Mouse (Mus musculus) left cerebral cortex, adult 8-10 months (tissue): ENCODE results near the gene Mta1. TPM values are rescaled to one million over a fixed set of nuclear protein-coding genes. Genes with fewer than 3 reads are reported as not detected.

ENCODE experiments used
- DNase-seq, 2 experiments: peaks; one replicate each; pipeline ENCODE4 v3.0.0; 2022; ENCODE audit warnings: low spot score in 2 of 2
- total RNA-seq, 4 experiments: library from RNA; stranded (reverse); gene quantifications; 2 replicates each; pipeline ENCODE4 v1.2.4; 2022

Mta1 gene
- total RNA-seq, 4 experiments from 2014 or later, result 70.5 to 74.5 (median 71.6) TPM

DNA sequence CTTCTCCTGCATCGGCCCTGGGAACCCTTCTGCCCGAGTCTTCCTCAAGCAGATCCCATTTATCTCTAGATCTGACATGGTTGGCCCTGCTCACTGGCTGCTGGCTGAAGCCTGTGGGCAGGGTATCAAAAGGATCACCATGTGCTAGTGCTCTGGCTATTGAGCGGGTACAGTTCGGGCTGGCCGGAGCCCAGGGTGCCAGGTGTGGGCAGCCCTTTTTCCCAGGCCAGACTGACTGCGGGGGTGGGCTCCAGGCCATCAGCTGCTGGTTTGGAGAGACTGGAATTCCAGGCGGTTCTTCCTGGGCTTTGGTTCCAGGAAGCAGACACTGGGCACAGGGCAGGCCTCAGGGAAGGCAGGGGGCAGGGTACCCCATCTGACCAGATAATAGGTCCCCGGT lies 49.4 kb downstream of the Mta1 start:
- peak in 1 of 2 experiments; percentile 17 for DNase-seq

DNA sequence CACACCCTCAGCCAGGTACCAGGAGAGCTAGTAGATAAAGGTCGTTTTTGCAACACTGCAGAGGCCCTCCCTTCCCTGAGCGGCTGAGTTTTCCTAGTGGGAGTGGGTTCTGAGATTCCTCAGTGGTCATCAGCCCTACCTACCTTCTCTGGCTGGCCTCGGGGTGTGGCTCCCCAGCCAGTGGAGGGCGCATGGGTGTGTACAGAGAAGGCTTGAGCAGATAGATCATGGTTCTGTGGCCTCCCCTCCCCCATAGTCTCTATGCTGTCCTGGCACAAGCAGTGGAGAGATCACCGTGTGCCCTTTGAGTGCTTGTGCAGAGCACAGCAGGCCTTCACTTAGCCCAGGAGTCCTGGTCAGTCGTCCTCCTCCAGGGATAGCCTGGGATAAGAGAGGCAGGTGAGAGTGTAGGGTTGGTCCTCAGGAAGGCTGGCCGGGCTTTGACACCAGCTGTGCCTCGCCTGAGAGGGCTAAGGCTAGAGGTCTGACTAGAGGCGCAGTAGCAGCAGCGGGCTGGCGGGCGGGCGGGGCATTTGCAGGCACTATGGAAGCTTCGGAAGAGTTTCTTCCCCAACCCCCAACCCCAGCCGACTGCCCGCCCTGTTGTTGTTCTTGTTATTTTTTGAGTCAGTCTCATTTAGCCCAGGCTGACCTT lies 50.4 kb downstream of the Mta1 start:
- no peak for DNase-seq

DNA sequence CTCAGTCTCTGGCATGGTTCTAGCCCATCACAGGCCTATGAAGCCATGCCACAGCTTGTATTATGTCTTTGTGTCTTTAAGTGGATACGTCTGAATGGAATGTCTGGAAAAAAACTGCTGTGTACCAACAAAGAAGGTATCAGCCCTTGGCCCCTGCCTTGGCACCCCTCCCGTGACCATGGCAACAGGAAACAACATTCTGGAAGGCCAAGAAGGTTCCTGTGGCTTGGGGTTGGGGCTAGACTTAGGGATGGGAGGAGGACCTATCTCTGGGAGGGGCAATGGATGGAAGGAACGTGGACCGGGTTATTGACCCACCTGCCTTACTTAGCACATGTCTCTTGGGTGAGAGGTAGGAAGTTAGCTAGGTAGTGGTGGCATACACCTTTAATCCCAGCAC lies 51.3 kb downstream of the Mta1 start:
- DNase-seq, result no peak

DNA sequence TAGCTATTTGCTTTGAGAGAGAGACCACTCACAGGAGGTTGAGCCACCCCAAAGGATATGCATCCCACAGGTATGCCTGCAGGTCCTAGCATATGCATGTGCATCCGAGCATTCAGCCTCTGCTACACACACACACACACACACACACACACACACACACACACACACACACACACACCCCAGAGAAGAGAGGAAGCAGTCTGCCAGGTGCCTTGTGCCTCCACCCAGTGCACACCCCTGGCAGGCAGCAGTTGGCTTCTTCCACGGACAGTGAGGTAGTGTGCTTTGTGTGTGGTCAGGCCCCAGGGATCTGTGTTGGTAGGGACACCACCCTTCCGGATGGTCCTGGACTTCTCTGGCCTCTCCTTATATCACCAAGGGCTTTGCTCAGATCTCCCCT lies 51.8 kb downstream of the Mta1 start:
- DNase-seq, result no peak

DNA sequence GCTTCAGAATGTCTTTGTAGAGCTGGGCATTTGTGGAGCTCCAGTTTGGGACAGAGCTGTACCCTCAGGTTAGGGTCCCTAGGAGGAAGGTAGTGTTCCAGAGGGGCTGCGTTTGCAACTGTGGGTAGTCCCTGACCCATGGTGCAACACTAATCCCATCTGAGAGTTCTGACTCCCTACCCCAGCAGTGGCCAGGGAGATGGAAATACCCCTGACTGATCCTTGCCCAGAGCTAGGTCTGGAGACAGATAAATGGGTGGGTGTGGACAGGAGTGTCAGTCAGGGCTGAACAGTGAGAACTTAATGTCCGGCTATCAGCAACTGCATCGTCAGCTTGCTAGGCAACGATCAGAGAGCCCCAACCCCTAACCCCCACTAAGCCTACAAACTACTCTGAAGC lies 52.5 kb downstream of the Mta1 start:
- DNase-seq, result no peak

DNA sequence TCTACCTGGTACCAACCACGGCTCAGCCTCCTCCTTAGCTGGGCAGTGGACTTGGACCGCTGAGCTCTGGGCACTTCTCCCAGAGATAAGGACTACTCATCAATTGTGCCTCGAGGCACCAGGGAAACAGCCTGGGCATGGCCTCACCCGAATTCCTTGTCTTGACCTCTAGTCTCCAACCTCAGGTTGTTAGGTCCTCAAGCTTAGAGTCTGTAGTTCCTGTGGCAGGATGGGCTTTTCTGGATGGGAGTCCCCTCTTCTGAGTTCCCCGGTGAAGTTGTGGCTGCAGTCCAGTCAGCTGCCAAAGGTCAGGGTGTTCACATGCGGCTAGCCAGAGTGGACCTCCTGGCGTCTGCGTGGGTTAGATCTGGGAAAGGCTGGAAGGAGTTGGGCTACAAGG lies 53.0 kb downstream of the Mta1 start:
- no peak for DNase-seq

DNA sequence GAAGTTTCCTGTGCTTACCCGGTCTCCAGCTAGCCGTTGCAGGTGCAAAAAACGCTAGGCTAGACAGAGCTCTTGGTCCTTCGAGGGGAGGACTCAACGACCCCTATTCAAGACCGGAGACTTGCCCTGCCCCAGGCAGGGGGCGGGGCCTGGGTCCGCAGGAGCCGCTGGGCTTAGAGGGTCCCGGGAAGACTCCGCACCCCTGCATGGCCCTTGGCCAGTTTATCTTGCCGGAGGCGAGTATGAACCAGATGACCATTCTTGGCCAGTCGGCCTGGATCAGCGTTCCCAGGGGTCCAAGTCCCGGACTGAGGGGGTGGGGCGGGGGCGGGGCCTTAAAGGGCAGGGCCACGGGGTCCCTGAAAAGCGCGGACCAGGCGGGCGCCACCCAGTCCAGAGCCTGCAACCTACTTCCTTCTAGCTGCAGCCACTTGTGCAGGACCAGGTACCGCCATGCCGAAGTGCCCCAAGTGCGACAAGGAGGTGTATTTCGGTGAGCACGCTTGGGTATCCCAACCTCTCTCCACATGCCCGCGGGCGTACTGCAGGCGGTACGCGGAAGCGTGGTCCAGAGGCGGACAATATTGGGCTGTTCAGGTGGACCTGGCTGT lies 53.7 kb downstream of the Mta1 start:
- DNase-seq, result no peak

DNA sequence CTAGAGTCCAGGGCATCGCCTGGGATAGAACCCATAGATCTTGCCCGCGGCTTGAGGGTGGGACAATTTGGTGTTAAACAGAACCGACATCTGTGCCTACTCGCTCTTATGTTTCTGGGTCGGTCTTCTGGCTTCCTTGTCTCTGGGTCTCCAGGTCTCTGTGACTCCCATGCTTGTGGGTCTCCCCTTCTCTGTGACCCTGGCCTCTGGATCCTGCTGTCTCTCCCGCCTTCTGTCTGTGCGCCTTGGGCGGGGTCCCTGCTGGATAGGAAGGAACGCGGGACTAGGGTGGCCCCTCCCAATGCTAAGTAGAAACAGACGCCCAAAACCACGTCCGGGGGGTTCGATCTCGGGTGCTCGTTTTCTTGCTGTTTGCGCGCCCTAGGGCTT lies 54.2 kb downstream of the Mta1 start:
- DNase-seq, result no peak

DNA sequence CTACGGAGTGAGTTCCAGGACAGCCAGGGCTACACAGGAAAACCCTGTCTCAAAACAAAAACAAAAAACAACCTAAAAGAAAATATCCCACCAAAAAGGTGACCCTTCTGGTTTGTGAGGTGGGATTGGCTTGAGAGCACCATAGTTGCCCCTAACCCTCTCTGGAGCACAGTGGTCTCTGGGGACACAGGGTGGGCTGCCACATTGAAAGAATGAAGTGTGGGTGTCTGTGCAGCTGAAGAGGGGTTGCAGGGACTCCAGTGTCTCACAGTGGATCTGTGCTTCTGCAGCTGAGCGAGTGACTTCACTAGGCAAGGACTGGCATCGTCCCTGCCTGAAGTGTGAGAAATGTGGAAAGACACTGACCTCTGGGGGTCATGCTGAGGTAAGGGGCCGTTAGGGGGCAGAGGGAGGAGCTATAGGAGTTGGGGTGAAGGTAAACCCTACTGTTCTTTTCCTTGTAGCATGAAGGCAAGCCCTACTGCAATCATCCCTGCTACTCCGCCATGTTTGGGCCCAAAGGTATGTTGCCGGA lies 55.0 kb downstream of the Mta1 start:
- no peak for DNase-seq

DNA sequence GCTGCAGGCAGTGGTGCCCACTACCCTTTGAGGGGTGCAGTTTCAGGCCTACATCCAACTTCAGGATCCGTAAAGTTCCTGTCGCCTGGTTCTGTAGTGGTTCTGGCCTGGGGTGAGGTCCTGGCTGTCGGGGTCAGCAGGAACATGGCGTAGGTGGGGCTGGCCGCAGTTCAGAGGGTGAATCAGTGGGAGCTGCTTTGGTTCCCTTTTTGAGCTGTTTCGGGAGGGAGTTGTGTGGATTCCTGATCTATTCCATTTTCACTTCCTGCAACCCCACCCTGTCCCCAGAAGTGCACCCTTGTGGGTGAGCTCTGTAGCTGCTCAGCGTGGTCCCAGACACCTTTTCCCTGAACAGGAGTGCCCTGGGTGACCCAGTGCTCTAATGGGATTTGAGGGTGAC lies 55.9 kb downstream of the Mta1 start:
- DNase-seq, result no peak

DNA sequence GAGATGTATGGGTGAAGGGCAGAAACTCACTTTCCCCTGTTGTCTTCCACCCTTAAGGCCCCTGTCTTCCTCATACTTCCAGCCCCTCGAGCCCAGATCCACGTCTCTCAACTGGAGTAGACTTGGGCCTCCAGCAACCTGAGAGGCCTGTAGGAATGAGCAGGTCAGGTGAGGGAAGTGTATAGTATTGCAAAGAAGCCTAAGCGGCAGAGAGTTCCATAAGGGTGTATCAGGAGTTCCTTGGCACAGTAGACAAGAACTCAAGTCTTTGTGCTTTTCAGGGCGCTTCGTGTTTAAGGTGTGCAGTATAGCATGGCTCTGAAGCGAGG lies 56.6 kb downstream of the Mta1 start:
- no peak for DNase-seq

DNA sequence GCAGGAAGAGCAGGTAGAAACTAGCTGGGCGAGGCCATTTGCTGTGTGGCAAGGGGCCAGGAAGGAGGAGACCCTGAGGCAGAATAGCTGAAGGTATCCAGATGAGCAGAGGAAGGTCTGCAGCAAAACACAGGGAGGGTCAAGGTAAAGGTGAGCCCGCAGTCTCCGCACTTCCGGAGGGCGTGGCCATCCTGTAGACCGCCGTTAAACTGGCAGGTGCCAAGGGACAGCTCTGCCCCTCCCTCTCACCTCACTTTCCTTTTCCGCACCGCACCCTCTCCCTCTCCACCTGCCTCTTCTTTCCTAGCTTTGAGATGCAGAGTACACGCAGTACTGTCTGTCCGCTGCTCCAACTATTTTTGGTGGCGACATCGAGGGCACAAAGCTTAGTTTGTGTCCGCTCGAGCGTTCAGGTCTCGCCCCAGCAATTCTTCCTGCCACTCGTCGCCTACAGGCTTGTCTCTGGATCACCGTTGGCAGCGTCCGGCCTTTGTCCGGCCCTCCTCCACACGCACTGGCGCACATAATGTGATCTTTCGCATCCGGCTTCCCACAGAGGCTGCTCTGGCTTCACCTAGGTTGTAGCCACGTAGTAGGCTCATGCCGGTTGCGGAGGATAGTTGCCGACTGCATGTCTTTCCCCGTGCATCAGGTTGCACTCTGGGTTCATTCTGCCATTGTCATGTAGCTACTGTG lies 57.1 kb downstream of the Mta1 start:
- DNase-seq, result peak in 1 of 2 experiments; percentile 49

DNA sequence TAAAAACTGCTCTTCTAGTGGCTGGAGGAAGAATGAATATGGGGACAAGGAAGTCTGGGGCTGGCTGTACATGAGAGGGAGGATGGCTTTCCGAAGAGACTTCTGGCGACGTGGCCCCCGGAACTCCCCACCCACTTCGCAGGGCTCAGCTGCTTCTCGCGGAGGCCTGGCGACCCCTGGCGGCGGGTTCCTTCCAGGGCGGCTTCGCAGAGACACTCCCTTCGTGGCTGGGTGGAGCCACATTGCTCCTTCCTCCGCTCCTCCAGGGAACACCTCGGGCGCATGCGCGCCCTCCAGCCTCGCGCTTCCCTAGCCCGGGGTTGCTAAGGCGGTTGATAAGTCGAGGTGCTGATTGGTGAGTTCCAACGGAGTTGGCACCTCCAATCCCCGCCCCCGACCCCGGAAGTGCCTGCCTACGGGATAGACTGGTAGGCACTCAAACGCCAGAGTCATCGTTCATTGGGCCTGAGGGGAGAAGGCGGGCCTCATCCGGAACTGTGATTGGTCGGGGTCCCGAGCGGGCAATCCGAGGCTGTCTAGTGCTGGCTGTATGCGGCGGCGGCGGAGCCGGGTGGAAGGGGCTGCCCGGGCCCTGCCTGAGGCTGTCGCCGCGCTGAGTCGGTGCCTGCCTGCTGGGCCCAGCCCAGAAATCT lies 57.9 kb downstream of the Mta1 start, which contains the start of gene Tedc1:
Tedc1 (plus strand) TSS at position 535 of the 653 bp plus-strand sequence.
- DNase-seq, result peak; percentile 97 to 99

DNA sequence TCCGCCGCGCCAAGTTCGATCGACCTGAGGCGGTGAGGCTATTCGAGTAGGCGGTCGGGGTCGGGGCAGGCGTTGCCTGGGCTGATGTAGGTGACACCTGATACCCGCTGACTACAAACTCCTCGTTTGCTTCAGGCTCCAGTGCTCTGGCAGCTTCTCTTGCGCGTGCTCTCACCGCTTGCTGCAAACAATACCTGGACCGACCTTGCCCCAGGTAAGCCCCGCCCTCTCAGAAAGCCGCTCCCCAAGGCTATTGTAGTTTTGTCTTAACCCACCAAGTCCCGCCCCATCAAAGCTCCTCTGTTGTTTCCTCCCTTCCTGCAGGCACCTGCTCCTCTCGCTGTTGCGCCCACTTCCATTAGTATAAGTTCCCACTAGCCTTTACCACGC lies 58.5 kb downstream of the Mta1 start:
- DNase-seq, result no peak

DNA sequence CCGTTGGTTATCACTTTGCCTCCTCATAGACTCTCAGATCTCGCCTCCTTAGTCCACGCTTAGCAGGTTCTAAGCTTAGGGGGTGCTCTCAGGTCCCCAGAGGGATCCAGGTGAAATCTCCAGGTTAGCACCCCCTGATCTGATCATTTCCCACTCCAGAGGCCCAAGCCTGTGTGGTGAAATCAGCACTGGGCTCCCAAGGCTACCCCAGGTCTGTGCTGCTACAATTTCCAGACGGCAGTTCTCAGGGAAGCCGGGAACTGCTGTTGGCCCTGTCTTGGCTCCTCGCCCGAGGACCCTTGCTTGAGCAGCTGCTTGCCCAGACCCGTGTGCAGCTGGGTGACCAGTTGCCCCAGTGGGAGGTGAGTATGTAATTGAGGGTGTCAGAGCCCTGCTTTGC lies 58.9 kb downstream of the Mta1 start:
- peak in 1 of 2 experiments; percentile 28 for DNase-seq

DNA sequence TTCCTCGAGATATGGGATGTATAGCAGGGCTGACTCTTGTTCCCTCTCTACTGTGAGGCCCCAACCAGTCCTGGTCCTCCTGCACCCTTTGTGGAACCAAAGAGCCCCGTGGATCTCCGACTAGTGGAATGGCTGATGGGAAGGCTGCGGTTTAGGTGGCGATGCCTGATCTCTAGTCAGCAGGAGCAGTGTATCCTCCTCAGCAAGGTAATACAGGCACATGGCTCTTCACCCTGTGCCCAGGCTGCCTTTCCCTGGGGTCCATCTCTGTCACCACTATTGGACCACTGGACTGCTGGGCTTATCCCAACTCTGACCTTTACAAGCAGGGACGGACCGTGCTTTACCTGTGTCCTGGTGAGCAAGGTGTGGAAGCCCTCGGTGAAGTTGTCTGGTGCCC lies 59.4 kb downstream of the Mta1 start:
- no peak for DNase-seq

DNA sequence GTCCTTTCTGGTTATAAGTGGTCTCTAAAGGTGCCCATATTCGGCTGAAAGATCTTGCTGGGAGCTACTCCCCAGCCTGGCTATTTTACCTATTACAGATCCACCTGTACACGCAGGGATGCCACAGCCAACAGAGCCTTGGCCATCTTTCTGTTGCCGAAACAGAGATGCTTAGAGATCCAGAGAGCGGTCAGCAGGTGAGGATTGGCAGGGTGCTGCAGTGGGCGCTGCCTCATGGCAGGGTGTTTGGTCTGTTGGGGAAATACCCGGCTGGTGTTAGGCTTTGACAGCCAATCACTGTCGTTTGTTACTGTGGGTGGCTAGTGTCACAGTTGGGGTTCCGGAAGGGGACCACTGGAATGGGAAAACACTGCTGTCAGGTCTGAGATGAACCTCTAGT lies 59.9 kb downstream of the Mta1 start:
- no peak for DNase-seq

DNA sequence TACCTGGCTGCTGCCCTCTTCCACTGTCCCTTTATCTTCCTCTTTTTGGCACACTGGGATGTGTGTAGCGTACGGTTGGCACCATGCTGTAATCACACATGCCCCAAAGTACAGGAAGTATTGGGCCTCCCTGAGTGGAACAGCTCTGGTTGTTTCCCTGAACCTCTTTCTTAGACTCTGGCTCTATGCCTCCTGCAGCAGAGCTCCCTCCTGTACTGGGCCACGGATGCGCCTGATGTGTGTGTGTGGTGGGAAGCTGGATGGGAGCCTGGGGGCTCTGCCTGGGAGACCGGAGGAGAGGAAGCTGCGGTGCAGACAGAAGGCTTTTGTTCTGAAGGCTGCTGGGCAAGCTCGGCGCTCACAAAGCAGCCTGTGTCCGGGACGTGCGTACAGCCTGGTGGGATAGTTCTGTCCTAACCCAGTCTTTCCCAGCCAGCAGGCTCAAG lies 65.5 kb downstream of the Mta1 start:
- no peak for DNase-seq

DNA sequence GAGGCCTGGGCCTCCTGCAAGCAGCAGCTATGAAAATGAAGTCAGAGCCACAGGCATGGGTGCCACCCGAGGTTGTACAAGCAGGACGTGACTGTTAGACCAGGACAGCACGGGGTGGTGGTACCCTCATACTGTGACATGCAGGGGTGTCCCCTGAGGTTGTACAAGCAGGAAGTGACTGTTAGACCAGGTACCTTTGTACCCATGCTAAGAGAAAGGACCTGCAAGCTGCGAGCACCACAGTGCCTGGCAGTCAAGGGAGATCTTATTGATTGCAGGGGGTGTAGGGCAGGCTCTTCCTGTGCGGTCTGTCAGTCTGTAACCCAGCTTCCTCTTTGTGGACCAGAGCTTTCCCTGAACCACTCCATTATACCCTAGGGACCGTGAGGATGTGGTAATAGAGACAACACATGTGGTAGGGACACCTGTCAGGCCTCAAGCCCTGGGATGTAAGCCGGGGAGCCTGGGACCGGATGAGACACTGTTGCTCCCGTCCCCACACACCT lies 70.0 kb downstream of the Mta1 start:
- DNase-seq, result no peak

DNA sequence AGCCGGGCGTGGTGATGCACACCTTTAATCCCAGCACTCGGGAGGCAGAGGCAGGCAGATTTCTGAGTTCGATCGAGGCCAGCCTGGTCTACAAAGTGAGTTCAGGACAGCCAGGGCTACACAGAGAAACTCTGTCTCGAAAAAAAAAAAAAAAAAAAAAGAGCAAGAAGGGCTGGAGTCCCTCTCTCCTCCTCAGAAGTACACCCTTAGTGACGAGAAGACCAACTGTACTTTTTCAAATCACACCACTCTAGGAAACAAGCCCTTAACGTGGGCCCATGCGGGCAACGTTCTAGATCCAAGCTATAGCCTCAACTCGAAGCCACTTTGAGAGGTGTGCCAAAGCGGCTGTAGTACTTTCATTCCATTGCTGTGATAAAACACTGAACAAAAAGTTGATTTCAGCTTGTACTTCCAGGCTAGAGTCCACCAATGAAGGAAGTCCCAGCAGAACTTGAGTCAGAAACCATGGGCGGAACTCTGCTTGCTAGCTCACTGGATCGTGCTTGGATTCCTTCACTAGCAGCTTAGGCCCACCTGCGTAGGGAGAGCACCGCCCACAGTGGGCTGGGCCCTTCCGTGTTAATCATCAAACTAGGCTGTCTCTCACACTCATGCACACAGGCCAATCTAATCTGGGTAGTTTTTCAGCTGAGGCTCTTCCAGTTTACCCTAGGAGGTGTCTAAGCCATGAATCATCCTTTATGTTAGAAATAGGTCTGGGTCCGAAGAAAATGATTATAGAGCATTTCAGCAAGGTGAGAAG lies 79.1 kb downstream of the Mta1 start:
- no peak for DNase-seq

DNA sequence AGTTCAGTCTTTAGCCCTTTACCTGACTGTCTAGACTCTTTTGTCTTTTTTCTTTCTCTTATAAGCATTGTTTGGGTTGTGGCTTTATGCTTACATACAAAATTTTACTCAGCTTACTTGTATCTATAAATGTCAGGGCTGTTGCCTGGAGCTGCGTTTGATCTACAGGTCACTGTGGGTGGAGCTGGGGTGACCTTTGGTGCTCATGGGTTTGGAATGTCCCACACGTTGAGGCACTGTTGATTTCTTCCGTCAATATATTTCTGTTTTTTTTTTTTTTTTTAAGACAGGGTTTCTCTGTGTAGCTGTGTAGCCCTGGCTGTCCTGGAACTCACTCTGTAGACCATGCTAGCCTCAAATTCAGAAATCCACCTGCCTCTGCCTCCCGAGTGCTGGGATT lies 82.9 kb downstream of the Mta1 start:
- DNase-seq, result no peak
